Mouse (Mus musculus) forebrain, embryonic 15.5 days (tissue): ENCODE results near the gene Pmpcb. TPM values are rescaled to one million over a fixed set of nuclear protein-coding genes. Genes with fewer than 3 reads are reported as not detected.

Experiments used
- polyA plus RNA-seq: library from polyadenylated mRNA; unstranded; fragments of >200 nt; fragmentation: Nextera tagmentation; extraction: Ambion mirVana; gene quantifications from 2 replicates; pipeline ENCODE4 v1.2.1, GENCODE M21; 2015

The Pmpcb gene
- polyA plus RNA-seq, 1 experiment from 2014 or later, result 89.1 TPM

Other genes with a start within 250 kb of the Pmpcb start
- 2.6 and 2.7 TPM in 2 replicates for gene Lrrc17, start 193.6 kb upstream of the Pmpcb start, polyA plus RNA-seq
- 0.33 and 0.34 TPM in 2 replicates for gene Fbxl13, start 91.5 kb upstream of the Pmpcb start, polyA plus RNA-seq
- 88.5 and 90.3 TPM in 2 replicates for gene Armc10, start 91.3 kb upstream of the Pmpcb start, polyA plus RNA-seq
- 3.9 and 4.2 TPM in 2 replicates for gene Napepld, start 35.7 kb upstream of the Pmpcb start, polyA plus RNA-seq
- gene Dnajc2, start 48.1 kb downstream of the Pmpcb start, polyA plus RNA-seq, result 69.2 and 72.3 TPM in 2 replicates
- 178 and 186 TPM in 2 replicates for gene Psmc2, start 48.1 kb downstream of the Pmpcb start, polyA plus RNA-seq
- 0.09 and 0.37 TPM in 2 replicates for gene Slc26a5, start 128.5 kb downstream of the Pmpcb start, polyA plus RNA-seq